Mouse (Mus musculus) E14TG2a.4 (cell line): Measurements from ENCODE around the gene Nell1.

Experiments
- CTCF ChIP-seq: conservative IDR thresholded peaks from 2 replicates; pipeline ENCODE4 v1.5.1; 2014; ENCODE audit warnings: low read length
- POU5F1 ChIP-seq: IDR thresholded peaks from 2 replicates; pipeline ENCODE4 v1.6.1; 2014; ENCODE audit warnings: low read length, borderline replicate concordance

- TF ChIP-seq CTCF, result no peak
- TF ChIP-seq POU5F1, result no peak
Measured at GRCm38 (mm10) chr7:50842646-50843045, 868.0 kb downstream of the Nell1 start.
